Mouse (Mus musculus) left cerebral cortex, postnatal 36 days (tissue): ENCODE results near the gene Gm49416. TPM values are rescaled to one million over a fixed set of nuclear protein-coding genes. Genes with fewer than 3 reads are reported as not detected.
A peak's percentile ranks its signal among the peaks of the same experiment; 100 is the strongest.
"Not testable (repeated sequence)": the region's sequence is repeated elsewhere in the genome, so short reads cannot be mapped to it uniquely, and the experiment has no call there.

Experiments used
- DNase-seq, 2 experiments: peaks; one replicate each; pipeline ENCODE4 v3.0.0; 2021 to 2022; ENCODE audit warnings: low spot score in 2 of 2, mixed read lengths in 1 of 2
- intact Hi-C: fragments of 180-260 bp; cut with DNase I; formaldehyde crosslinking; loops from one replicate; pipeline ENCODE4 v1.15.1; 2025
- total RNA-seq, 2 experiments: library from RNA; stranded (reverse); gene quantifications; 2 replicates each; pipeline ENCODE4 v1.2.3; 2021

Gene Gm49416
- total RNA-seq, result 1 to 10 TPM in 1 of 2 experiments, not detected in 1; 7.6 TPM

- peak; percentile 94 for DNase-seq
- intact Hi-C loops, result loop anchor here (5.0 kb wide), 1 partner anchor 54 kb away; the partner anchor contains the start of gene Mta2
Observed at GRCm38 (mm10) chr19:8888511-8889385, at the start of gene Gm49416, which contains the start of gene 1810009A15Rik. Gm49416 (plus strand) TSS chr19:8888926. 1810009A15Rik (plus strand) TSS chr19:8888853.

- intact Hi-C loops, result loop anchor here (2.0 to 5.0 kb wide), 2 partner anchors 19 to 113 kb away; partner anchors contain the start of genes Hnrnpul2 and Tut1
- peak; percentile 85 to 87 for DNase-seq
Observed at GRCm38 (mm10) chr19:8839103-8839907, 49.4 kb upstream of the Gm49416 start, which contains the start of gene Gng3. Gng3 (minus strand) TSS chr19:8839194.

GRCm38 (mm10) chr19:8839908-8840791 is 48.6 kb upstream of the Gm49416 start:
- peak; percentile 79 for DNase-seq
- intact Hi-C loops, result loop anchor here (2.0 to 5.0 kb wide), 3 partner anchors 19 to 112 kb away; partner anchors contain the start of genes Ganab, Hnrnpul2 and Tut1

- intact Hi-C loops, result loop anchor here (5.0 kb wide), 1 partner anchor 56 kb away; the partner anchor contains the start of gene Ganab
- no peak for DNase-seq
Observed at GRCm38 (mm10) chr19:8841012-8841411, 47.7 kb upstream of the Gm49416 start.

GRCm38 (mm10) chr19:8842961-8843360 is 45.8 kb upstream of the Gm49416 start:
- intact Hi-C loops, result loop anchor here (5.0 kb wide), 1 partner anchor 54 kb away; the partner anchor contains the start of gene Ganab
- DNase-seq, result no peak

- intact Hi-C loops, result loop anchor here (5.0 kb wide), 1 partner anchor 53 kb away; the partner anchor contains the start of gene Ganab
- DNase-seq, result peak; percentile 62 to 75
Observed at GRCm38 (mm10) chr19:8844371-8845129, 44.2 kb upstream of the Gm49416 start.

- DNase-seq, result no peak
- intact Hi-C loops, result no loop called here
Observed at GRCm38 (mm10) chr19:8848356-8848755, 40.4 kb upstream of the Gm49416 start.

GRCm38 (mm10) chr19:8850402-8850901 is 38.3 kb upstream of the Gm49416 start, which contains the start of gene Lrrn4cl:
Lrrn4cl (plus strand) TSS chr19:8850768.
- intact Hi-C loops, result no loop called here
- no peak for DNase-seq

- DNase-seq, result no peak
- intact Hi-C loops, result no loop called here
Observed at GRCm38 (mm10) chr19:8851639-8852038, 37.1 kb upstream of the Gm49416 start.

- intact Hi-C loops, result no loop called here
- no peak for DNase-seq
Observed at GRCm38 (mm10) chr19:8852236-8852928, 36.3 kb upstream of the Gm49416 start.

GRCm38 (mm10) chr19:8853117-8853516 is 35.6 kb upstream of the Gm49416 start:
- DNase-seq, result no peak
- intact Hi-C loops, result no loop called here

- DNase-seq, result no peak
Observed at GRCm38 (mm10) chr19:8857689-8858088, 31.0 kb upstream of the Gm49416 start.

GRCm38 (mm10) chr19:8859018-8859417 is 29.7 kb upstream of the Gm49416 start:
- no peak for DNase-seq
- intact Hi-C loops, result loop anchor here (5.0 kb wide), 1 partner anchor 253 kb away; no protein-coding TSS in a partner anchor

More at GRCm38 (mm10) chr19:8857689-8858088, 31.0 kb upstream of the Gm49416 start:
- intact Hi-C loops, result loop anchor here (5.0 kb wide), 1 partner anchor 255 kb away; no protein-coding TSS in a partner anchor

GRCm38 (mm10) chr19:8864265-8864664 is 24.5 kb upstream of the Gm49416 start:
- intact Hi-C loops, result no loop called here
- no peak for DNase-seq

GRCm38 (mm10) chr19:8870381-8870780 is 18.3 kb upstream of the Gm49416 start:
- DNase-seq, intact Hi-C loops: not testable (repeated sequence)

- intact Hi-C loops, result no loop called here
- no peak for DNase-seq
Observed at GRCm38 (mm10) chr19:8870838-8871237, 17.9 kb upstream of the Gm49416 start.
